In genomic region chrX:13518781-13519407, GRCm38 (mm10) we compare ENCODE assay signal across 15 mouse cellular contexts. TPM values are rescaled to one million over a fixed set of nuclear protein-coding genes. Genes with fewer than 3 reads are reported as not detected.
DNase-seq lines count a peak whose midpoint lies in the region; ATAC-seq and TF ChIP-seq lines count a peak whose summit lies in the region.
"Had no signal": no experiment of that assay in that cellular context is flagged by ENCODE, and none has a peak within 500 bp of the region (broad histone marks: within the 10 kb centered on the region; RNA-seq: fewer than 3 reads in every experiment).

No protein-coding gene starts in this region.

- no peak for TF ChIP-seq POLR2A in cerebellum, adult 2 months (IDR thresholded peaks at IDR 0.05; ENCODE audit: borderline replicate concordance, insufficient read depth, low read length)

- TF ChIP-seq CTCF in cerebellum, adult 2 months (IDR thresholded peaks at IDR 0.05; ENCODE audit: borderline replicate concordance, insufficient read depth, low read depth, low read length): no peak

- H3K9ac ChIP-seq in heart, embryonic 16.5 days (ENCODE audit: low read length): no peak overlapping the region
- H3K9ac ChIP-seq in lung, embryonic 16.5 days (ENCODE audit: low read length): no peak overlapping the region
- no peak overlapping the region for H3K9ac ChIP-seq in forebrain, embryonic 13.5 days
- H3K9ac ChIP-seq: lung, embryonic 15.5 days had no signal

- no peak overlapping the region for H3K4me3 ChIP-seq in cerebellum, adult 2 months (replicated peaks; ENCODE audit: insufficient read depth, low read depth, low read length)
- H3K4me3 ChIP-seq in heart, embryonic 16.5 days (ENCODE audit: low read length): no peak overlapping the region
- H3K4me3 ChIP-seq in lung, embryonic 16.5 days (ENCODE audit: low read length): no peak overlapping the region
- H3K4me3 ChIP-seq in forebrain, embryonic 13.5 days: no peak overlapping the region
- H3K4me3 ChIP-seq: erythroblast, embryonic 14.5 days; lung, embryonic 15.5 days; megakaryocyte, embryonic 14.5 days had no signal

- H3K4me1 ChIP-seq in cerebellum, adult 2 months (ENCODE audit: control insufficient read depth, insufficient read depth, low read length): peaks cover 15% of the 10 kb centered on the region
- peaks cover 10% of the 10 kb centered on the region for H3K4me1 ChIP-seq in heart, embryonic 16.5 days (ENCODE audit: control insufficient read depth, insufficient read depth, low read length)
- H3K4me1 ChIP-seq in lung, embryonic 16.5 days (replicated peaks; ENCODE audit: control insufficient read depth, insufficient read depth, low read length): no peaks in the 10 kb centered on the region
- no peaks in the 10 kb centered on the region for H3K4me1 ChIP-seq in forebrain, embryonic 13.5 days
- H3K4me1 ChIP-seq: lung, embryonic 15.5 days had no signal

- 29% methylated on average over 4 of the region's 4 CpGs for WGBS in cerebellum, adult 2 months
- WGBS in heart, embryonic 16.5 days: 44% methylated on average over 4 of the region's 4 CpGs
- 64% methylated on average over 4 of the region's 4 CpGs for WGBS in lung, embryonic 16.5 days
- WGBS in forebrain, embryonic 13.5 days: 76% methylated on average over 4 of the region's 4 CpGs

- H3K27me3 ChIP-seq in cerebellum, adult 2 months (ENCODE audit: control insufficient read depth, insufficient read depth, low read length): no peaks in the 10 kb centered on the region
- peaks cover 2% of the 10 kb centered on the region; the same call in 1 of the 2 replicates for H3K27me3 ChIP-seq in heart, embryonic 16.5 days (ENCODE audit: control insufficient read depth, insufficient read depth, low read length)
- peaks cover 2% of the 10 kb centered on the region; the same call in 1 of the 2 replicates for H3K27me3 ChIP-seq in lung, embryonic 16.5 days (ENCODE audit: control insufficient read depth, insufficient read depth, low read depth, low read length)
- no peaks in the 10 kb centered on the region for H3K27me3 ChIP-seq in forebrain, embryonic 13.5 days
- H3K27me3 ChIP-seq: lung, embryonic 15.5 days had no signal

- 0 out of 2 replicates have a peak, but pooled peaks have one; percentile 28 for ATAC-seq in heart, embryonic 16.5 days (replicated peaks; ENCODE audit: extremely low read depth, insufficient read depth, low FRiP score)
- peak; percentile 20; the same call in 1 of the 2 replicates for ATAC-seq in lung, embryonic 16.5 days (ENCODE audit: low read depth)
- ATAC-seq in forebrain, embryonic 13.5 days: no peak
- ATAC-seq: intestine, postnatal 0 days had no signal

- intact Hi-C loops in heart, postnatal 25 days (cut with DNase I): loop anchor here (5.0 kb wide), 2 partner anchors 143 to 237 kb away; partner anchors contain the start of genes Ddx3x and Gpr82

- no peak overlapping the region for H3K4me2 ChIP-seq in heart, embryonic 16.5 days (ENCODE audit: low read depth, low read length)
- H3K4me2 ChIP-seq in lung, embryonic 16.5 days (ENCODE audit: low read depth, low read length): no peak overlapping the region
- H3K4me2 ChIP-seq in forebrain, embryonic 13.5 days: no peak overlapping the region
- H3K4me2 ChIP-seq: lung, embryonic 15.5 days had no signal

- no peaks in the 10 kb centered on the region for H3K36me3 ChIP-seq in heart, embryonic 16.5 days (ENCODE audit: control insufficient read depth, insufficient read depth)
- H3K36me3 ChIP-seq in lung, embryonic 16.5 days (ENCODE audit: control insufficient read depth, insufficient read depth, low read length): no peaks in the 10 kb centered on the region
- H3K36me3 ChIP-seq in forebrain, embryonic 13.5 days (ENCODE audit: poor library complexity, severe bottlenecking): no peaks in the 10 kb centered on the region
- H3K36me3 ChIP-seq: lung, embryonic 15.5 days had no signal

- DNase-seq in cerebellum, adult 2 months: peak in 1 of 2 experiments; percentile 46
- DNase-seq in cerebellum, postnatal 10 days: no peak
- no peak for DNase-seq in heart, postnatal 25 days (ENCODE audit: low spot score)
- DNase-seq in lung, adult 18-20 months: no peak
- DNase-seq in brain, adult 2 months (ENCODE audit: low read depth, low spot score): peak; percentile 74
- DNase-seq: cerebellum, adult 8-10 months; liver; right cerebral cortex, postnatal 25 days had no signal

- H3K27ac ChIP-seq in cerebellum, adult 2 months (ENCODE audit: insufficient read depth, low read length): peak overlapping the region; percentile 87
- H3K27ac ChIP-seq in heart, embryonic 16.5 days (ENCODE audit: low read length): no peak overlapping the region
- no peak overlapping the region for H3K27ac ChIP-seq in lung, embryonic 16.5 days (ENCODE audit: low read length)
- H3K27ac ChIP-seq in forebrain, embryonic 13.5 days: no peak overlapping the region
- H3K27ac ChIP-seq: lung, embryonic 15.5 days had no signal

- no peaks in the 10 kb centered on the region for H3K9me3 ChIP-seq in heart, embryonic 16.5 days (replicated peaks; ENCODE audit: control insufficient read depth, low read length)
- no peaks in the 10 kb centered on the region for H3K9me3 ChIP-seq in lung, embryonic 16.5 days (ENCODE audit: control insufficient read depth, low read length)
- H3K9me3 ChIP-seq in forebrain, embryonic 13.5 days (replicated peaks): no peaks in the 10 kb centered on the region
- H3K9me3 ChIP-seq: lung, embryonic 15.5 days; megakaryocyte, embryonic 14.5 days had no signal

RNA-seq across cellular contexts. Expression of gene Nyx, which starts 53.0 kb away (rescaled TPM):
- polyA plus RNA-seq in cerebellum, adult 2 months (2012; rRNA removed): 0.65 and 0.79 TPM in 2 replicates
- polyA plus RNA-seq in heart, embryonic 16.5 days (2015; fragmentation: Nextera tagmentation; extraction: Ambion mirVana): 0.05 and 0.07 TPM in 2 replicates
- under 1 TPM; 0.13 to 0.20 TPM for total RNA-seq in heart, postnatal 25 days (2021)
- 0.09 and 0.10 TPM in 2 replicates for polyA plus RNA-seq in lung, embryonic 16.5 days (2015; fragmentation: Nextera tagmentation; extraction: Ambion mirVana)
- polyA plus RNA-seq in forebrain, embryonic 13.5 days (2015; fragmentation: Nextera tagmentation; extraction: Ambion mirVana): 0.04 TPM in 1 of 2 replicates, not detected in the other
- polyA plus RNA-seq: erythroblast, embryonic 14.5 days had no signal
